Mouse (Mus musculus): ENCODE data around the gene Map3k9.

Gene Map3k9

GRCm38 (mm10) chr12:81712618-81713017 lies 68.4 kb downstream of the Map3k9 start:
- no peak for DNase-seq (ENCODE audit: low spot score in 2 of 2)

GRCm38 (mm10) chr12:81702903-81703302 lies 78.1 kb downstream of the Map3k9 start:
- DNase-seq (ENCODE audit: low spot score in 2 of 2), result no peak

GRCm38 (mm10) chr12:81698011-81698410 lies 83.0 kb downstream of the Map3k9 start:
- no peak for DNase-seq (ENCODE audit: low spot score in 2 of 2)

GRCm38 (mm10) chr12:81691177-81691730 lies 89.7 kb downstream of the Map3k9 start:
- no peak for DNase-seq (ENCODE audit: low spot score in 2 of 2)

GRCm38 (mm10) chr12:81690751-81691150 lies 90.2 kb downstream of the Map3k9 start:
- DNase-seq (ENCODE audit: low spot score in 2 of 2), result no peak

GRCm38 (mm10) chr12:81690111-81690510 lies 90.9 kb downstream of the Map3k9 start:
- DNase-seq (ENCODE audit: low spot score in 2 of 2), result no peak

GRCm38 (mm10) chr12:81689505-81690056 lies 91.4 kb downstream of the Map3k9 start:
- DNase-seq (ENCODE audit: low spot score in 2 of 2), result no peak

GRCm38 (mm10) chr12:81688537-81688936 lies 92.4 kb downstream of the Map3k9 start:
- no peak for DNase-seq (ENCODE audit: low spot score in 2 of 2)

- DNase-seq (ENCODE audit: low spot score in 2 of 2), result no peak
Measured at GRCm38 (mm10) chr12:81687873-81688272, 93.1 kb downstream of the Map3k9 start.

GRCm38 (mm10) chr12:81686406-81687117 lies 94.4 kb downstream of the Map3k9 start:
- DNase-seq (ENCODE audit: low spot score in 2 of 2), result no peak

GRCm38 (mm10) chr12:81685981-81686380 lies 95.0 kb downstream of the Map3k9 start:
- DNase-seq (ENCODE audit: low spot score in 2 of 2), result no peak

GRCm38 (mm10) chr12:81684096-81684495 lies 96.9 kb downstream of the Map3k9 start:
- DNase-seq (ENCODE audit: low spot score in 2 of 2), result no peak

GRCm38 (mm10) chr12:81683395-81683794 lies 97.6 kb downstream of the Map3k9 start:
- DNase-seq (ENCODE audit: low spot score in 2 of 2), result no peak

- DNase-seq (ENCODE audit: low spot score in 2 of 2), result no peak
Measured at GRCm38 (mm10) chr12:81679807-81680529, 101.0 kb downstream of the Map3k9 start.

GRCm38 (mm10) chr12:81675557-81675956 lies 105.4 kb downstream of the Map3k9 start:
- no peak for DNase-seq (ENCODE audit: low spot score in 2 of 2)

Data from urinary bladder, postnatal 4 days (tissue).